Mouse (Mus musculus) hindbrain, embryonic 13.5 days (tissue): ENCODE data around the gene Reck. TPM values are rescaled to one million over a fixed set of nuclear protein-coding genes. Genes with fewer than 3 reads are reported as not detected.

Experiments
- ATAC-seq: fragments of 200-750 bp; cut with Nextera tagmentation; 2 replicates; pipeline ENCODE4 v1.8.0; 2017; ENCODE audit warnings: moderate TSS enrichment; ENCODE audit not compliant: low FRiP score
- H3K27ac ChIP-seq: fragments of 300-500 bp; sonication (generic); 2 replicates; pipeline ENCODE4 v1.5.1; 2015; ENCODE audit warnings: inconsistent platforms, mild to moderate bottlenecking, moderate library complexity
- H3K27me3 ChIP-seq: fragments of 300-500 bp; sonication (generic); 2 replicates; pipeline ENCODE4 v1.6.1; 2015; ENCODE audit warnings: mild to moderate bottlenecking, inconsistent platforms
- H3K36me3 ChIP-seq: fragments of 300-500 bp; sonication (generic); 2 replicates; pipeline ENCODE4 v1.6.1; 2015; ENCODE audit warnings: mild to moderate bottlenecking, inconsistent platforms
- H3K4me1 ChIP-seq: fragments of 300-500 bp; sonication (generic); replicated peaks from 2 replicates; pipeline ENCODE4 v1.6.1; 2015; ENCODE audit warnings: inconsistent platforms
- H3K4me2 ChIP-seq: fragments of 300-500 bp; sonication (generic); 2 replicates; pipeline ENCODE4 v1.6.1; 2015; ENCODE audit warnings: inconsistent platforms, mild to moderate bottlenecking, moderate library complexity
- H3K4me3 ChIP-seq: fragments of 300-500 bp; sonication (generic); 2 replicates; pipeline ENCODE4 v1.5.1; 2015; ENCODE audit warnings: mild to moderate bottlenecking, inconsistent platforms
- H3K9ac ChIP-seq: fragments of 300-500 bp; sonication (generic); 2 replicates; pipeline ENCODE4 v1.6.1; 2015; ENCODE audit warnings: mild to moderate bottlenecking, inconsistent platforms
- H3K9me3 ChIP-seq: fragments of 300-500 bp; sonication (generic); 2 replicates; pipeline ENCODE4 v1.6.1; 2016; ENCODE audit warnings: inconsistent platforms
- WGBS: fragments of 180-500 bp; shearing (Covaris S2); methylation state at CpG from one replicate; pipeline ENCODE4 v1.1.7; 2015; 5-methylcytosine and 5-hydroxymethylcytosine counted together
- polyA plus RNA-seq: library from polyadenylated mRNA; unstranded; fragments of >200 nt; fragmentation: Nextera tagmentation; extraction: Ambion mirVana; gene quantifications from 2 replicates; pipeline ENCODE4 v1.2.1, GENCODE M21; 2015

The Reck gene
- polyA plus RNA-seq, 1 experiment from 2014 or later, result 6.3 TPM

- no peaks in the 10 kb centered on the region for H3K27me3 ChIP-seq
- no peak overlapping the region for H3K4me2 ChIP-seq
- H3K9me3 ChIP-seq, result 0 out of 2 replicates have a peak, but pooled peaks cover 12% of the 10 kb centered on the region
- 91% methylated on average over 10 of the region's 10 CpGs for WGBS
- no peak overlapping the region for H3K27ac ChIP-seq
- ATAC-seq, result no peak
- H3K36me3 ChIP-seq, result no peaks in the 10 kb centered on the region
- H3K9ac ChIP-seq, result no peak overlapping the region
- H3K4me1 ChIP-seq, result peaks cover 4% of the 10 kb centered on the region
- no peak overlapping the region for H3K4me3 ChIP-seq
Measured at GRCm38 (mm10) chr4:43869821-43870220, 5.5 kb upstream of the Reck start.

- H3K4me2 ChIP-seq, result peak overlapping the region; percentile 86
- peak overlapping the region; percentile 76 for H3K4me3 ChIP-seq
- no peaks in the 10 kb centered on the region for H3K27me3 ChIP-seq
- H3K9me3 ChIP-seq, result 0 out of 2 replicates have a peak, but pooled peaks cover 3% of the 10 kb centered on the region
- peak overlapping the region; percentile 82; the same call in 1 of the 2 replicates for H3K9ac ChIP-seq
- no peak for ATAC-seq
- H3K27ac ChIP-seq, result no peak overlapping the region
- WGBS, result 47% methylated on average over 7 of the region's 7 CpGs
- H3K4me1 ChIP-seq, result peaks cover 30% of the 10 kb centered on the region
- H3K36me3 ChIP-seq, result no peaks in the 10 kb centered on the region
Measured at GRCm38 (mm10) chr4:43874501-43874900, 829 bp upstream of the Reck start.

- ATAC-seq, result peak; percentile 77
- peak overlapping the region; percentile 82 for H3K9ac ChIP-seq
- WGBS, result under 1% methylated on average over 20 of the region's 20 CpGs
- H3K36me3 ChIP-seq, result no peaks in the 10 kb centered on the region
- H3K4me2 ChIP-seq, result peak overlapping the region; percentile 86
- H3K9me3 ChIP-seq, result 0 out of 2 replicates have a peak, but pooled peaks cover 3% of the 10 kb centered on the region
- peak overlapping the region; percentile 86 for H3K27ac ChIP-seq
- H3K27me3 ChIP-seq, result no peaks in the 10 kb centered on the region
- H3K4me3 ChIP-seq, result peak overlapping the region; percentile 76
- peaks cover 30% of the 10 kb centered on the region for H3K4me1 ChIP-seq
Measured at GRCm38 (mm10) chr4:43875919-43876411, 635 bp downstream of the Reck start.

GRCm38 (mm10) chr4:43877230-43877629 lies 1.9 kb downstream of the Reck start:
- no peak overlapping the region for H3K27ac ChIP-seq
- no peaks in the 10 kb centered on the region for H3K27me3 ChIP-seq
- H3K9ac ChIP-seq, result no peak overlapping the region
- no peak overlapping the region; the same call in 1 of the 2 replicates for H3K4me3 ChIP-seq
- H3K4me1 ChIP-seq, result peaks cover 30% of the 10 kb centered on the region
- H3K36me3 ChIP-seq, result no peaks in the 10 kb centered on the region
- H3K9me3 ChIP-seq, result 0 out of 2 replicates have a peak, but pooled peaks cover 3% of the 10 kb centered on the region
- peak overlapping the region; percentile 86; the same call in 1 of the 2 replicates for H3K4me2 ChIP-seq
- ATAC-seq, result no peak
- 88% methylated on average over 1 of the region's 1 CpGs for WGBS

- H3K9ac ChIP-seq, result 0 out of 2 replicates have a peak overlapping the region, but pooled peaks have one; percentile 11
- H3K36me3 ChIP-seq, result no peaks in the 10 kb centered on the region
- H3K27me3 ChIP-seq, result no peaks in the 10 kb centered on the region
- H3K4me2 ChIP-seq, result peak overlapping the region; percentile 18
- no peak overlapping the region for H3K27ac ChIP-seq
- ATAC-seq, result no peak
- H3K4me3 ChIP-seq, result no peak overlapping the region
- 53% methylated on average over 5 of the region's 5 CpGs for WGBS
- peaks cover 30% of the 10 kb centered on the region for H3K4me1 ChIP-seq
- H3K9me3 ChIP-seq, result 0 out of 2 replicates have a peak, but pooled peaks cover 1% of the 10 kb centered on the region
Measured at GRCm38 (mm10) chr4:43878121-43878776, 2.9 kb downstream of the Reck start.

GRCm38 (mm10) chr4:43879566-43879965 lies 4.2 kb downstream of the Reck start:
- Histone ChIP-seq H3K27ac (no peak overlapping the region), H3K4me3 (no peak overlapping the region), H3K4me2 (no peak overlapping the region), H3K4me1 (peaks cover 37% of the 10 kb centered on the region), H3K36me3 (no peaks in the 10 kb centered on the region), H3K9ac (no peak overlapping the region), H3K27me3 (no peaks in the 10 kb centered on the region), H3K9me3 (no peaks in the 10 kb centered on the region)
- no peak for ATAC-seq
- WGBS, result 80% methylated on average over 6 of the region's 6 CpGs

- Histone ChIP-seq H3K4me1 (peaks cover 14% of the 10 kb centered on the region), H3K36me3 (no peaks in the 10 kb centered on the region), H3K27ac (no peak overlapping the region), H3K9me3 (no peaks in the 10 kb centered on the region), H3K27me3 (no peaks in the 10 kb centered on the region), H3K9ac (no peak overlapping the region), H3K4me3 (no peak overlapping the region), H3K4me2 (no peak overlapping the region)
- no peak for ATAC-seq
- WGBS, result 42% methylated on average over 4 of the region's 4 CpGs
Measured at GRCm38 (mm10) chr4:43884196-43884595, 8.9 kb downstream of the Reck start.

GRCm38 (mm10) chr4:43891247-43891646 lies 15.9 kb downstream of the Reck start:
- no peak overlapping the region for H3K9ac ChIP-seq
- no peaks in the 10 kb centered on the region for H3K9me3 ChIP-seq
- 88% methylated on average over 3 of the region's 3 CpGs for WGBS
- no peak overlapping the region for H3K4me2 ChIP-seq
- H3K4me1 ChIP-seq, result 0 out of 2 replicates have a peak, but pooled peaks cover 2% of the 10 kb centered on the region
- no peak overlapping the region for H3K4me3 ChIP-seq
- no peaks in the 10 kb centered on the region for H3K27me3 ChIP-seq
- peaks cover 8% of the 10 kb centered on the region for H3K36me3 ChIP-seq
- H3K27ac ChIP-seq, result no peak overlapping the region
- no peak for ATAC-seq

GRCm38 (mm10) chr4:43897209-43897608 lies 21.9 kb downstream of the Reck start:
- no peaks in the 10 kb centered on the region for H3K9me3 ChIP-seq
- H3K36me3 ChIP-seq, result peaks cover 43% of the 10 kb centered on the region
- no peak overlapping the region for H3K4me3 ChIP-seq
- no peak overlapping the region for H3K4me2 ChIP-seq
- no peaks in the 10 kb centered on the region for H3K27me3 ChIP-seq
- no peak overlapping the region for H3K9ac ChIP-seq
- ATAC-seq, result no peak
- no peak overlapping the region for H3K27ac ChIP-seq
- H3K4me1 ChIP-seq, result no peaks in the 10 kb centered on the region

GRCm38 (mm10) chr4:43899197-43899596 lies 23.9 kb downstream of the Reck start:
- 79% methylated on average over 8 of the region's 8 CpGs for WGBS
- H3K4me3 ChIP-seq, result no peak overlapping the region
- H3K9ac ChIP-seq, result no peak overlapping the region
- no peak overlapping the region for H3K4me2 ChIP-seq
- H3K36me3 ChIP-seq, result peaks cover 56% of the 10 kb centered on the region
- H3K4me1 ChIP-seq, result no peaks in the 10 kb centered on the region
- H3K27ac ChIP-seq, result no peak overlapping the region
- ATAC-seq, result no peak
- H3K27me3 ChIP-seq, result no peaks in the 10 kb centered on the region
- no peaks in the 10 kb centered on the region for H3K9me3 ChIP-seq

- H3K4me3 ChIP-seq, result no peak overlapping the region
- H3K27me3 ChIP-seq, result no peaks in the 10 kb centered on the region
- H3K9me3 ChIP-seq, result no peaks in the 10 kb centered on the region
- H3K36me3 ChIP-seq, result peaks cover 41% of the 10 kb centered on the region
- ATAC-seq, result no peak
- H3K4me1 ChIP-seq, result no peaks in the 10 kb centered on the region
- H3K9ac ChIP-seq, result no peak overlapping the region
- WGBS, result 85% methylated on average over 7 of the region's 7 CpGs
- H3K27ac ChIP-seq, result no peak overlapping the region
- no peak overlapping the region for H3K4me2 ChIP-seq
Measured at GRCm38 (mm10) chr4:43903690-43904089, 28.4 kb downstream of the Reck start.

GRCm38 (mm10) chr4:43906443-43906842 lies 31.1 kb downstream of the Reck start:
- H3K36me3 ChIP-seq, result peaks cover 41% of the 10 kb centered on the region
- H3K4me3 ChIP-seq, result no peak overlapping the region
- H3K4me2 ChIP-seq, result no peak overlapping the region
- no peak for ATAC-seq
- no peaks in the 10 kb centered on the region for H3K9me3 ChIP-seq
- no peaks in the 10 kb centered on the region for H3K27me3 ChIP-seq
- no peak overlapping the region for H3K27ac ChIP-seq
- H3K4me1 ChIP-seq, result no peaks in the 10 kb centered on the region
- no peak overlapping the region for H3K9ac ChIP-seq
- WGBS, result 36% methylated on average over 6 of the region's 6 CpGs

GRCm38 (mm10) chr4:43918221-43918620 lies 42.9 kb downstream of the Reck start:
- no peak overlapping the region for H3K4me2 ChIP-seq
- H3K4me1 ChIP-seq, result no peaks in the 10 kb centered on the region
- 95% methylated on average over 5 of the region's 5 CpGs for WGBS
- H3K36me3 ChIP-seq, result peaks cover 57% of the 10 kb centered on the region
- H3K9me3 ChIP-seq, result no peaks in the 10 kb centered on the region
- H3K4me3 ChIP-seq, result no peak overlapping the region
- no peak for ATAC-seq
- H3K27me3 ChIP-seq, result no peaks in the 10 kb centered on the region
- H3K9ac ChIP-seq, result no peak overlapping the region
- H3K27ac ChIP-seq, result no peak overlapping the region
